Mouse (Mus musculus) stomach, postnatal 0 days (tissue): ENCODE data around the gene Zfp644.

ENCODE experiments used
- CTCF ChIP-seq: IDR thresholded peaks from 2 replicates; pipeline ENCODE4 v1.5.1; 2016; ENCODE audit warnings: antibody characterized with exemption, low read depth, mild to moderate bottlenecking, moderate library complexity
- EP300 ChIP-seq: optimal IDR thresholded peaks from 2 replicates; pipeline ENCODE3; 2016; ENCODE audit warnings: antibody characterized with exemption

DNA sequence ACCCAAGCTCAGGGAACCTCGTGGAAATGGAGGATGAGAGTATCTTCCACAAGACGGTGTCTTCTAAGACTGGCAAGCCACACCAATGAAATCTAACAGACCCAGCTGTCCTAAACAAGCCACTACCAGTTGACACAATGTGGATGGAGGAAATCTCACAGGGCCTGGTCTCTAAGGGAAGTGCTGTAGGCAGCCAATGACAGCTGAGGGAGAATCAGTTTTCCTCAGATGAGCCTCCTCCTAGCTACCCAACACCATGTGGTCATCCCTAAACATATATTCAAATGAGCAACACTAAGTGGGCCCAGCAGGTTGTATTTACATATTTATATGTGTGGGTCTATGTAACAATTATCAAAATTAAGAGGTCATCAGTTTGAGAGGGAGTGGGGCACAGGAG, 99.6 kb downstream of the Zfp644 start:
- no peak for TF ChIP-seq CTCF
- no peak for TF ChIP-seq EP300
